Mouse (Mus musculus) G1E-ER4 (cell line): ENCODE measurements around the gene Card6. TPM values are rescaled to one million over a fixed set of nuclear protein-coding genes. Genes with fewer than 3 reads are reported as not detected.

Experiments used
- GATA1 ChIP-seq: IDR thresholded peaks from one replicate; pipeline ENCODE4 v1.8.0; 2012; ENCODE audit warnings: low read length, inconsistent platforms
- polyA plus RNA-seq: library from polyadenylated mRNA; stranded (reverse); fragments of >175 nt; gene quantifications from 2 replicates; pipeline ENCODE4 v1.2.3, GENCODE M21; 2012

Gene Card6
- polyA plus RNA-seq, 1 experiment: 0.46 TPM

GRCm38 (mm10) chr15:5138021-5138856 is 29.9 kb upstream of the Card6 start:
- TF ChIP-seq GATA1: peak; percentile 32

DNA sequence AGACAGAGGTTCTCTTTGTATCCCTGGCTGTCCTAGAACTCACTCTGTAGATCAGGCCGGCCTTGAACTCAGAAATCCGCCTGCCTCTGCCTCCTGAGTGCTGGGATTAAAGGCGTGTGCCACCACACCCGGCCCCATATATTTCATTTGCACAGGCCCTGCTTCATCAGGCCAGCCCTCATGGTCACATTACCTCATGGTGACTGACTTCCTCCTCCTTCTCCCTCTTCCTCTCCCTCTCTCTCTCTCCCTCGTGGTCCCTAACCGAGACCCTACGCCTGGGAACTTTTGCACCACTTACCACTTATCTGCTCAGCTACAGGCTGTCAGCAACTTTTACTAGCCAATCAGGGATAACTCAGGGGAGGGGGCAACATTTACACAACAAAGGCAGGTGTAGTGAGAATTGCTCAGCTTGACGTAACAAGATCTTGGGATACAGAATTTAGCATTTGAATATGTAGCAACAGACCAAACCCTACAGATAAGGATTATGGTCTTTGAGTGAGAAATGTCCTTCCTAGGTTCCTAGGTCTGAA is 26.7 kb upstream of the Card6 start:
- no peak for TF ChIP-seq GATA1

DNA sequence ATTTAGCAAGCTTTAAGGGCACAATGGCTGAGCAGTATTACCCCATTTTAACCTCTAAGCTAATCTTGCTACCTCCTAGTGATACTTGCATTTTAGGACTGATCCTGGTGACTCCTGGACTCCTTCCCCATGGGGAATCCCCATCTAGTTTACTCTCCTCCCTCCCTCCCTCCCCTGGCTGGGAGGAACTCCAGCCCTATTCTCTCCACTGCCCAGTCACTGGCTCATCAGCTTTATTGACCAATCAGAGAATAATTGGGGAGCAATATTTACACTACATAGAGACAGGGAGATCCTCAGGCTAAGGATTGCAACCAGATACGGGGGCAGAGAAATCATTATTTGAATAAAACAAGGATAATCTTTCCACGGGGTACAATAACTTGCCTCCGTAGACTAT is 25.8 kb upstream of the Card6 start:
- no peak for TF ChIP-seq GATA1

GRCm38 (mm10) chr15:5133301-5133700 is 25.0 kb upstream of the Card6 start:
- no peak for TF ChIP-seq GATA1

GRCm38 (mm10) chr15:5129111-5129805 is 20.9 kb upstream of the Card6 start:
- TF ChIP-seq GATA1: no peak

DNA sequence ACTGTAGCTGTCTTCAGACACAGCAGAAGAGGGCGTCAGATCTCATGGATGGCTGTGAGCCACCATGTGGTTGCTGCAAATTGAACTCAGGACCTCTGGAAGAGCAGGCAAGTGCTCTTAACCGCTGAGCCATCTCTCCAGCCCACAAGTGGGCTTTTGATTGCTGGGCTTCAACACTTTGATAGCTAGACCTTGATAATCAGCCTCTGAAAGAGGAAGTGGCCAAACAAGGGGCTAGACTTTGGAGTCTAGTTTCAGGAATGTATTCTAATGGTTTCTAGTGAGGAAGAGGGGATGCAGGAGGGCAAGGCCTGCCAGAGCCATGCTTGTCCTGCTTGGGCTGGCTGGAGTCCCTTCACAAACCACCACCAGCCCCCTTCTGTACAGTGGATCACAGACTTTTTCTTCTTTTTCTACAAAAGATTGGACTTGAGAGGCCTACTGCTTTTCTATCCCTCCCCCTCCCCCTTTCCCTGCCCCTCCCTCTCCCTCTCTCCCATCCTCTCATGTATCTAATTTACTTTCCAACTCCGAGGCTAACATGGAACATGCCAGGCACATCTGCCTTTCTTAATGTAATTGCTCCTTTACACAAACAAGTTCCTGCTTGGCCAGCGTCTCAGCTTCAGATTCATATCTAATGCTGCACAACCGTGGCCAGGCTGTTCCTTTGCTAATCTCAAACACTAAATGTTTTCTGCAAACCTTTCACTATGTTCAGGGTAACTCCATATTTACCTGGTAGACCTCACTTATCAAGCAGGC is 20.0 kb upstream of the Card6 start:
- peak; percentile 76 for TF ChIP-seq GATA1

DNA sequence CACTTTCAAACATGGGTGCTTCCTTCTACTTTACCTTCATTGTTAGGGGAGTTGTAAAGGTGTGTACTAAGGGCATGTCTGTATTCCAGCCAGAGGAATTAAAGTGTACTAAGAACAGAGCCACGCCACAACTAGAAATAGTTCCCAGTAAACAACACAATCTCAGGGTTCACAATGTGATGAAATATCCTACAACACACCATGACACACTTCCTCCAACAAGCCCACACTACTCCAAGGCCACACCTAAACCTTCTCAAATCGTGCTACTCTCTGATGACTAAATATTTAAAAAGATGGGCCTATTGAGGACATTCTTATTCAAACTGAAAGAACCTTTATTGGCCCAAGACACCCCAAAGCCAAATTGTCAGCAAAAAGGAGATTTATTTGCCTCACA is 19.1 kb upstream of the Card6 start:
- TF ChIP-seq GATA1: no peak

DNA sequence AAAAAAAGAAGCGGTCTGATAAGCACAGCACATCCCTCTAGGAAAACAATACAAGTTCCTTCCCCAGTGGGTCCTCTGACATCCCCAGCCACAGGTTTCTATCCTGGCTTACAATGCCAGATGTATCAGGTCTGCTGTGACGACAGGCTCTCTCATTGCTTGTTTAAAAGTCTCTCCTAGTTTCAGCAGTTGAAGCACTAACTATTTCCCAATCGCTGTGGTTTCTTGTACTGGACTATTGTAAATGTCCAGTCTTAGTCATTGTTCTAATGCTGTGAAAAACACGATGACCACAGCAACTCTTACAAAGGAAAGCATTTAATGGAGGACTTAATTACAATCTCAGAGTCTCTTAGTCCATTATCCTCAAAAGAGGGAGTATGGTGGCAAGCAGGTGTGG is 18.1 kb upstream of the Card6 start:
- TF ChIP-seq GATA1: no peak

GRCm38 (mm10) chr15:5121535-5122313 is 13.4 kb upstream of the Card6 start:
- no peak for TF ChIP-seq GATA1

- no peak for TF ChIP-seq GATA1
Observed at GRCm38 (mm10) chr15:5119707-5120106, 11.4 kb upstream of the Card6 start.

- TF ChIP-seq GATA1: no peak
Observed at GRCm38 (mm10) chr15:5119192-5119591, 10.9 kb upstream of the Card6 start.

- TF ChIP-seq GATA1: no peak
Observed at GRCm38 (mm10) chr15:5118626-5119025, 10.3 kb upstream of the Card6 start.

- no peak for TF ChIP-seq GATA1
Observed at GRCm38 (mm10) chr15:5117031-5117601, 8.8 kb upstream of the Card6 start.

- TF ChIP-seq GATA1: no peak
Observed at GRCm38 (mm10) chr15:5116270-5117030, 8.1 kb upstream of the Card6 start, which contains the start of gene Rpl37. Gene Rpl37 (plus strand): TSS chr15:5116645.
